In genomic region chr15:7812872-7813530, GRCm38 (mm10) we compare ENCODE assay signal across 9 mouse cellular contexts. TPM values are rescaled to one million over a fixed set of nuclear protein-coding genes. Genes with fewer than 3 reads are reported as not detected.
DNase-seq lines count a peak whose midpoint lies in the region; ATAC-seq and TF ChIP-seq lines count a peak whose summit lies in the region.
"Had no signal": no experiment of that assay in that cellular context is flagged by ENCODE, and none has a peak within 500 bp of the region (broad histone marks: within the 10 kb centered on the region; RNA-seq: fewer than 3 reads in every experiment).

No protein-coding gene starts in this region.

- H3K4me1 ChIP-seq in hindbrain, embryonic 11.5 days (replicated peaks; ENCODE audit: control insufficient read depth, insufficient read depth, low read length), result 0 out of 2 replicates have a peak, but pooled peaks cover 10% of the 10 kb centered on the region

- 0 out of 2 replicates have a peak overlapping the region, but pooled peaks have one; percentile 17 for H3K9ac ChIP-seq in hindbrain, embryonic 11.5 days (ENCODE audit: low read depth, low read length)

- H3K27me3 ChIP-seq in hindbrain, embryonic 11.5 days (ENCODE audit: control insufficient read depth, insufficient read depth, low read length), result peaks cover 85% of the 10 kb centered on the region

- DNase-seq in adrenal gland, adult 2 months, result peak; percentile 74
- peak; percentile 45 for DNase-seq in cerebellum, adult 9-11 months
- peak; percentile 14 to 84 for DNase-seq in frontal cortex, adult 2 months (ENCODE audit: extremely low spot score in 1 of 2, low spot score in 1 of 2)
- peak; percentile 90 for DNase-seq in hindbrain, embryonic 11.5 days (ENCODE audit: low spot score)
- DNase-seq in left cerebral cortex, adult 2 months (ENCODE audit: extremely low spot score in 1 of 2, low spot score in 2 of 2), result peak; percentile 66 to 80
- peak; percentile 74 to 85 for DNase-seq in lung, postnatal 4 days
- peak; percentile 39 to 50 for DNase-seq in right cerebral cortex, postnatal 36 days (ENCODE audit: low spot score in 2 of 2)

- no peak overlapping the region for H3K27ac ChIP-seq in hindbrain, embryonic 11.5 days (ENCODE audit: low read depth, low read length)
- H3K27ac ChIP-seq in left cerebral cortex, adult 2 months, result no peak overlapping the region

- intact Hi-C loops in left cerebral cortex, adult 2 months (cut with DNase I), result loop anchor here (1.0 to 10.0 kb wide), 2 partner anchors 182 to 353 kb away; no protein-coding TSS in a partner anchor

- WGBS in hindbrain, embryonic 11.5 days, result 1% methylated on average over 41 of the region's 41 CpGs

- no peaks in the 10 kb centered on the region for H3K9me3 ChIP-seq in hindbrain, embryonic 11.5 days (ENCODE audit: control insufficient read depth, low read length)

- H3K4me3 ChIP-seq in hindbrain, embryonic 11.5 days (ENCODE audit: low read depth, low read length), result peak overlapping the region; percentile 45
- H3K4me3 ChIP-seq in left cerebral cortex, adult 2 months, result peak overlapping the region; percentile 50

- H3K36me3 ChIP-seq in hindbrain, embryonic 11.5 days (ENCODE audit: control insufficient read depth, insufficient read depth, low read length), result no peaks in the 10 kb centered on the region

- H3K4me2 ChIP-seq in hindbrain, embryonic 11.5 days (replicated peaks; ENCODE audit: low read depth, low read length), result peak overlapping the region; percentile 91

- peak; percentile 55 for ATAC-seq in hindbrain, embryonic 11.5 days (ENCODE audit: low FRiP score)
- no peak for ATAC-seq in erythroid progenitor cell, adult 5-6 weeks (replicated peaks; ENCODE audit: low FRiP score, poor library complexity, severe bottlenecking)

- TF ChIP-seq CTCF in left cerebral cortex, adult 2 months (IDR thresholded peaks at IDR 0.05), result peak; percentile 79

RNA-seq across cellular contexts. Expression of gene Gdnf, which starts 2.4 kb away (rescaled TPM):
- under 1 TPM; 0.14 to 0.24 TPM for total RNA-seq in adrenal gland, adult 2 months (2021)
- 0.12 and 0.13 TPM in 2 replicates for polyA plus RNA-seq in adrenal gland, adult 2 months (2012; rRNA removed)
- 0.58 and 0.86 TPM in 2 replicates for polyA plus RNA-seq in frontal cortex, adult 2 months (2012; rRNA removed)
- 0.26 and 0.42 TPM in 2 replicates for polyA plus RNA-seq in hindbrain, embryonic 11.5 days (2014; fragmentation: Nextera tagmentation; extraction: Ambion mirVana)
- total RNA-seq in left cerebral cortex, adult 2 months (2021), result under 1 TPM; 0.09 to 0.30 TPM
- not detected in 2 replicates for total RNA-seq in erythroid progenitor cell, adult 5-6 weeks (2015; ENCODE audit: low replicate concordance)
- total RNA-seq in erythroid progenitor cell, adult 5-6 weeks (2017; ENCODE audit: low replicate concordance), result not detected in 2 replicates
- total RNA-seq: neutrophil, adult 5-6 weeks had no signal
